20 mouse cellular contexts compared by ENCODE assay signal in the genomic region with DNA sequence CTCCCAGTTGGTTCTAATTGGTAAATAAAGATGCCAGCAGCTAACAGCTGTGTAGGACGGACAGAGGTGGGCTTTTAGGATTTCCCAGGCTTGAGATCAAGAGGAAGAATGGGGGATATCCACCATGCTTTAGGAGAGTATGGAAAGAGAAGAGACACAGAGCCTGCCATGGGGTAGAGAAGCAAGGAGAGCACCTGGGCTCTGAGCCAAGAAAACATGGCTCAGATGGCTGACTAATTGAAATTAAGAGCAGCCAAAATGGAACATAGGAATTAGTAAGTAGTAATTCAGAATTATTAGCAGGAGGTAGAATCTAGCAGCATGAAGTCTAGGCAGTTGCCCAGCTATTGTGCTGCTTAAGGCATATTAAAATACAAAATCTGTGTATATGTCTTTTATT. TPM values are rescaled to one million over a fixed set of nuclear protein-coding genes. Genes with fewer than 3 reads are reported as not detected.
A peak's percentile ranks its signal among the peaks of the same experiment; 100 is the strongest.
DNase-seq lines count a peak whose midpoint lies in the region; ATAC-seq lines count a peak whose summit lies in the region.
"Had no signal": no experiment of that assay in that cellular context is flagged by ENCODE, and none has a peak within 500 bp of the region (broad histone marks: within the 10 kb centered on the region; RNA-seq: fewer than 3 reads in every experiment).

No protein-coding gene starts in this region.

- H3K27me3 ChIP-seq in forebrain, embryonic 14.5 days (replicated peaks; ENCODE audit: control insufficient read depth, insufficient read depth, low read length) = no peaks in the 10 kb centered on the region
- no peaks in the 10 kb centered on the region for H3K27me3 ChIP-seq in forebrain, embryonic 12.5 days
- H3K27me3 ChIP-seq in kidney, embryonic 16.5 days (ENCODE audit: insufficient read depth, low read length) = no peaks in the 10 kb centered on the region
- H3K27me3 ChIP-seq in neural tube, embryonic 14.5 days (ENCODE audit: control insufficient read depth, insufficient read depth, low read length) = no peaks in the 10 kb centered on the region
- H3K27me3 ChIP-seq: embryonic facial prominence, embryonic 12.5 days; heart, embryonic 15.5 days had no signal

- 53% methylated on average over 1 of the region's 1 CpGs for WGBS in forebrain, embryonic 14.5 days
- 59% methylated on average over 1 of the region's 1 CpGs for WGBS in forebrain, embryonic 12.5 days
- 50% methylated on average over 1 of the region's 1 CpGs for WGBS in kidney, embryonic 16.5 days
- 56% methylated on average over 1 of the region's 1 CpGs for WGBS in neural tube, embryonic 14.5 days

- no peaks in the 10 kb centered on the region for H3K36me3 ChIP-seq in forebrain, embryonic 14.5 days (ENCODE audit: control insufficient read depth, insufficient read depth, low read length)
- no peaks in the 10 kb centered on the region for H3K36me3 ChIP-seq in forebrain, embryonic 12.5 days (replicated peaks)
- no peaks in the 10 kb centered on the region for H3K36me3 ChIP-seq in kidney, embryonic 16.5 days (ENCODE audit: insufficient read depth, low read length)
- no peaks in the 10 kb centered on the region for H3K36me3 ChIP-seq in neural tube, embryonic 14.5 days (ENCODE audit: control insufficient read depth, insufficient read depth, low read length)
- H3K36me3 ChIP-seq: embryonic facial prominence, embryonic 12.5 days; heart, embryonic 15.5 days; hindbrain, embryonic 10.5 days had no signal

- H3K9me3 ChIP-seq in forebrain, embryonic 14.5 days (replicated peaks; ENCODE audit: control insufficient read depth, low read length) = no peaks in the 10 kb centered on the region
- no peaks in the 10 kb centered on the region for H3K9me3 ChIP-seq in forebrain, embryonic 12.5 days
- no peaks in the 10 kb centered on the region for H3K9me3 ChIP-seq in kidney, embryonic 16.5 days (ENCODE audit: low read length)
- no peaks in the 10 kb centered on the region for H3K9me3 ChIP-seq in neural tube, embryonic 14.5 days (ENCODE audit: control insufficient read depth, low read length)
- H3K9me3 ChIP-seq: embryonic facial prominence, embryonic 12.5 days; heart, embryonic 15.5 days; hindbrain, embryonic 10.5 days had no signal

- no peak overlapping the region for H3K4me3 ChIP-seq in forebrain, embryonic 14.5 days (ENCODE audit: low read depth, low read length)
- H3K4me3 ChIP-seq in forebrain, embryonic 12.5 days (replicated peaks) = no peak overlapping the region
- H3K4me3 ChIP-seq in kidney, embryonic 16.5 days (ENCODE audit: low read length) = no peak overlapping the region
- no peak overlapping the region for H3K4me3 ChIP-seq in neural tube, embryonic 14.5 days (ENCODE audit: low read depth, low read length)
- H3K4me3 ChIP-seq: embryonic facial prominence, embryonic 12.5 days; heart, adult 2 months; heart, embryonic 15.5 days; hindbrain, embryonic 10.5 days; myocyte had no signal

- no peak overlapping the region for H3K4me2 ChIP-seq in forebrain, embryonic 14.5 days (ENCODE audit: low read length)
- H3K4me2 ChIP-seq in forebrain, embryonic 12.5 days = no peak overlapping the region
- no peak overlapping the region for H3K4me2 ChIP-seq in kidney, embryonic 16.5 days (replicated peaks; ENCODE audit: low read depth, low read length)
- no peak overlapping the region for H3K4me2 ChIP-seq in neural tube, embryonic 14.5 days (ENCODE audit: low read depth, low read length)
- H3K4me2 ChIP-seq: embryonic facial prominence, embryonic 12.5 days; heart, embryonic 15.5 days; liver, embryonic 11.5 days had no signal

- no peak overlapping the region for H3K27ac ChIP-seq in forebrain, embryonic 14.5 days (ENCODE audit: low read depth, low read length)
- no peak overlapping the region for H3K27ac ChIP-seq in forebrain, embryonic 12.5 days
- H3K27ac ChIP-seq in kidney, embryonic 16.5 days (ENCODE audit: low read length) = no peak overlapping the region
- H3K27ac ChIP-seq in neural tube, embryonic 14.5 days (ENCODE audit: low read depth, low read length) = no peak overlapping the region
- H3K27ac ChIP-seq: embryonic facial prominence, embryonic 12.5 days; heart, adult 2 months; heart, embryonic 15.5 days; hindbrain, embryonic 10.5 days had no signal

- peak; percentile 47 for DNase-seq in forebrain, embryonic 14.5 days (ENCODE audit: low spot score)
- peak; percentile 14 to 58 for DNase-seq in kidney, postnatal 36 days
- DNase-seq in neural tube, embryonic 10.5 days (ENCODE audit: extremely low spot score, low spot score) = no peak
- DNase-seq in cerebellum, postnatal 36 days = peak; percentile 37 to 48
- DNase-seq in left cerebral cortex, adult 8-10 months (ENCODE audit: low spot score in 2 of 2) = no peak
- DNase-seq: heart, adult 2 months; lung, adult 2 months; lung, postnatal 36 days; spleen, adult 18-20 months; thymus, adult 18-20 months had no signal

- no peak; the same call in 1 of the 2 replicates for ATAC-seq in forebrain, embryonic 14.5 days
- ATAC-seq in forebrain, embryonic 12.5 days (ENCODE audit: low FRiP score) = no peak
- no peak for ATAC-seq in kidney, embryonic 16.5 days (ENCODE audit: low FRiP score, low TSS enrichment)
- peak; percentile 56; the same call in 1 of the 2 replicates for ATAC-seq in neural tube, embryonic 14.5 days (ENCODE audit: low read depth)
- ATAC-seq: intestine, postnatal 0 days had no signal

- no peaks in the 10 kb centered on the region for H3K4me1 ChIP-seq in forebrain, embryonic 14.5 days (ENCODE audit: control insufficient read depth, insufficient read depth, low read length)
- H3K4me1 ChIP-seq in forebrain, embryonic 12.5 days = no peaks in the 10 kb centered on the region
- peaks cover 3% of the 10 kb centered on the region; the same call in 1 of the 2 replicates for H3K4me1 ChIP-seq in kidney, embryonic 16.5 days (ENCODE audit: insufficient read depth, low read length)
- no peaks in the 10 kb centered on the region for H3K4me1 ChIP-seq in neural tube, embryonic 14.5 days (ENCODE audit: control insufficient read depth, insufficient read depth, low read length)
- H3K4me1 ChIP-seq: embryonic facial prominence, embryonic 12.5 days; heart, embryonic 15.5 days; hindbrain, embryonic 10.5 days had no signal

- no peak overlapping the region for H3K9ac ChIP-seq in forebrain, embryonic 14.5 days (ENCODE audit: low read length)
- no peak overlapping the region for H3K9ac ChIP-seq in forebrain, embryonic 12.5 days
- no peak overlapping the region for H3K9ac ChIP-seq in kidney, embryonic 16.5 days (replicated peaks; ENCODE audit: low read length)
- no peak overlapping the region for H3K9ac ChIP-seq in neural tube, embryonic 14.5 days (replicated peaks; ENCODE audit: low read depth, low read length)
- H3K9ac ChIP-seq: embryonic facial prominence, embryonic 12.5 days; heart, embryonic 15.5 days had no signal

RNA-seq across cellular contexts. Expression of a gene that starts 55.4 kb away (rescaled TPM):
- polyA plus RNA-seq in forebrain, embryonic 14.5 days (2014; fragmentation: Nextera tagmentation; extraction: Ambion mirVana) = 0.74 and 1.4 TPM in 2 replicates
- 1.4 TPM in 2 replicates for polyA plus RNA-seq in forebrain, embryonic 12.5 days (2016; fragmentation: Nextera tagmentation; extraction: Ambion mirVana)
- polyA plus RNA-seq in kidney, embryonic 16.5 days (2015; fragmentation: Nextera tagmentation; extraction: Ambion mirVana) = 6.5 and 6.8 TPM in 2 replicates
- 8.9 and 9.0 TPM in 2 replicates for polyA plus RNA-seq in neural tube, embryonic 14.5 days (2014; fragmentation: Nextera tagmentation; extraction: Ambion mirVana)
- 10 to 100 TPM; 56.4 to 59.5 (median 56.5) TPM for total RNA-seq in left cerebral cortex, adult 8-10 months (2022)
- total RNA-seq: MEL had no signal

Comparison
In these comparisons a context has a peak if more than half of its experiments do, and no peak if none do; other contexts are left out.
1. DNase-seq: peak in forebrain, embryonic 14.5 days (single experiment), kidney, postnatal 36 days (2 of 2) and cerebellum, postnatal 36 days (2 of 2); none in neural tube, embryonic 10.5 days (single experiment) and left cerebral cortex, adult 8-10 months (0 of 2).